In the genomic region with DNA sequence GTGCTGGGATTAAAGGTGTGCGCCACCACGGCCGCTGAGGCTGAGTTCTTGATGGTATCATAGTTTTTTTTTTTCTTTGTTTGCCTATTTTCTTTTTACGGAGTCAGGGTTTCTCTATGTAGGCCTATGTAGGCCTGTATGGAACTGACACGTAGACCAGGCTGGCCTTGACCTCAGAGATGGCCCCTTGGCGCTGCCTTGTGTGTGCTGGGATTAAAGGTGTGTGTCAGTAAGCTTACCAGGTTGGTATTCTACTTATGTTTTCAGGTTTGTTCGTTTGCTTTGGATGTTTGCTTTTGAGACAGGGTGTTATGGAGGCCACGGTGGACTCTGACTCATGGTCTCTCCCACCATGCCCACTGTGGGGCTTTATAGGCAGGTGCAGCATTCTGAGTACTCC, we compare ENCODE assay signal across 30 mouse cellular contexts. TPM values are rescaled to one million over a fixed set of nuclear protein-coding genes. Genes with fewer than 3 reads are reported as not detected.
A peak's percentile ranks its signal among the peaks of the same experiment; 100 is the strongest.
DNase-seq lines count a peak whose midpoint lies in the region; ATAC-seq lines count a peak whose summit lies in the region.
"Had no signal": no experiment of that assay in that cellular context is flagged by ENCODE, and none has a peak within 500 bp of the region (broad histone marks: within the 10 kb centered on the region; RNA-seq: fewer than 3 reads in every experiment).

No protein-coding gene starts in this region.

- H3K4me1 ChIP-seq in liver, embryonic 11.5 days (replicated peaks; ENCODE audit: control insufficient read depth, insufficient read depth, low read length): no peaks in the 10 kb centered on the region
- no peaks in the 10 kb centered on the region for H3K4me1 ChIP-seq in liver, embryonic 16.5 days (ENCODE audit: control insufficient read depth, low read depth, low read length)
- H3K4me1 ChIP-seq: embryonic facial prominence, embryonic 10.5 days; embryonic facial prominence, embryonic 13.5 days; forebrain, embryonic 12.5 days; heart, embryonic 13.5 days had no signal

- ATAC-seq in liver, embryonic 11.5 days (replicated peaks; ENCODE audit: low FRiP score): 0 out of 2 replicates have a peak, but pooled peaks have one; percentile 20
- ATAC-seq in liver, embryonic 16.5 days (ENCODE audit: low read depth): peak; percentile 48; the same call in 1 of the 2 replicates
- ATAC-seq: forebrain, embryonic 16.5 days; hindbrain, postnatal 0 days; inflammation-experienced regulatory T-cells, adult 6 months; intestine, embryonic 16.5 days; Patski had no signal

- WGBS in liver, embryonic 11.5 days: 87% methylated on average over 8 of the region's 8 CpGs
- 70% methylated on average over 8 of the region's 8 CpGs for WGBS in liver, embryonic 16.5 days (ENCODE audit: insufficient replicate concordance)

- H3K27me3 ChIP-seq in liver, embryonic 11.5 days (replicated peaks; ENCODE audit: control insufficient read depth, insufficient read depth, low read length): no peaks in the 10 kb centered on the region
- H3K27me3 ChIP-seq in liver, embryonic 16.5 days (ENCODE audit: control insufficient read depth, insufficient read depth, low read depth, low read length): no peaks in the 10 kb centered on the region
- H3K27me3 ChIP-seq: CH12.LX; embryonic facial prominence, embryonic 13.5 days; forebrain, embryonic 12.5 days; heart, embryonic 13.5 days; Patski had no signal

- peaks cover 9% of the 10 kb centered on the region for H3K36me3 ChIP-seq in liver, embryonic 11.5 days (ENCODE audit: control insufficient read depth, insufficient read depth, low read length)
- no peaks in the 10 kb centered on the region for H3K36me3 ChIP-seq in liver, embryonic 16.5 days (ENCODE audit: control insufficient read depth, insufficient read depth)

- H3K9ac ChIP-seq in liver, embryonic 11.5 days (ENCODE audit: low read depth, low read length): no peak overlapping the region
- no peak overlapping the region for H3K9ac ChIP-seq in liver, embryonic 16.5 days (ENCODE audit: low read depth, low read length)
- H3K9ac ChIP-seq: embryonic facial prominence, embryonic 13.5 days; forebrain, embryonic 12.5 days; heart, embryonic 13.5 days; hindbrain, embryonic 14.5 days had no signal

- H3K9me3 ChIP-seq in liver, embryonic 11.5 days (ENCODE audit: control insufficient read depth, low read length): no peaks in the 10 kb centered on the region
- no peaks in the 10 kb centered on the region for H3K9me3 ChIP-seq in liver, embryonic 16.5 days (replicated peaks; ENCODE audit: control insufficient read depth, low read length)
- H3K9me3 ChIP-seq: embryonic facial prominence, embryonic 10.5 days; embryonic facial prominence, embryonic 13.5 days; forebrain, embryonic 12.5 days; G1E; heart, embryonic 13.5 days had no signal

- H3K27ac ChIP-seq in liver, embryonic 11.5 days (ENCODE audit: low read depth, low read length): no peak overlapping the region
- H3K27ac ChIP-seq in liver, embryonic 16.5 days (ENCODE audit: low read length): no peak overlapping the region
- H3K27ac ChIP-seq: embryonic facial prominence, embryonic 10.5 days; embryonic facial prominence, embryonic 13.5 days; forebrain, embryonic 12.5 days; gastrocnemius, adult 2 months; heart, embryonic 13.5 days; hindbrain, embryonic 14.5 days; hindbrain, postnatal 0 days had no signal

- H3K4me2 ChIP-seq in liver, embryonic 11.5 days: no peak overlapping the region
- no peak overlapping the region for H3K4me2 ChIP-seq in liver, embryonic 16.5 days (ENCODE audit: low read depth, low read length)
- H3K4me2 ChIP-seq: embryonic facial prominence, embryonic 13.5 days; forebrain, embryonic 12.5 days; heart, embryonic 13.5 days; hindbrain, embryonic 14.5 days had no signal

- H3K4me3 ChIP-seq in liver, embryonic 11.5 days (ENCODE audit: low read depth, low read length): no peak overlapping the region
- no peak overlapping the region for H3K4me3 ChIP-seq in liver, embryonic 16.5 days (ENCODE audit: low read depth, low read length)
- H3K4me3 ChIP-seq: embryonic facial prominence, embryonic 10.5 days; embryonic facial prominence, embryonic 13.5 days; erythroblast, embryonic 14.5 days; forebrain, embryonic 12.5 days; gastrocnemius, adult 2 months; heart, embryonic 13.5 days had no signal

- DNase-seq in liver, embryonic 11.5 days (ENCODE audit: low spot score): no peak
- no peak for DNase-seq in liver
- peak; percentile 65 for DNase-seq in yolk sac, embryonic 10.5 days (ENCODE audit: low spot score)
- DNase-seq in adrenal gland, adult 2 months: no peak
- no peak for DNase-seq in adrenal gland, postnatal 4 days (ENCODE audit: low spot score in 2 of 2)
- DNase-seq: adrenal gland, postnatal 25 days; B cell, adult 2 months; cerebellum, adult 2 months; cerebellum, adult 9-11 months; cerebellum, postnatal 25 days; embryo, embryonic 11 days; gastrocnemius, adult 2 months; gastrocnemius, postnatal 14 days; heart, adult 18-20 months; heart, postnatal 14 days; heart, postnatal 4 days had no signal

RNA-seq across cellular contexts. Expression of gene Trove2, which starts 14.7 kb away (rescaled TPM):
- polyA plus RNA-seq in liver, embryonic 11.5 days (2014; fragmentation: Nextera tagmentation; extraction: Ambion mirVana): 7.7 and 8.4 TPM in 2 replicates
- 1.4 and 1.7 TPM in 2 replicates for polyA plus RNA-seq in liver, embryonic 16.5 days (2015; fragmentation: Nextera tagmentation; extraction: Ambion mirVana)
- total RNA-seq in adrenal gland, adult 2 months (2021): 10 to 100 TPM; 11.3 to 18.1 TPM
- 0.48 and 0.51 TPM in 2 replicates for polyA plus RNA-seq in adrenal gland, adult 2 months (2012; rRNA removed)
- 10 to 100 TPM; 12.6 to 14.3 TPM for total RNA-seq in adrenal gland, postnatal 4 days (2021)
- polyA plus RNA-seq: erythroblast, embryonic 14.5 days had no signal

RNA-seq across cellular contexts. Expression of gene Uchl5, which starts 14.9 kb away (rescaled TPM):
- polyA plus RNA-seq in liver, embryonic 11.5 days (2014; fragmentation: Nextera tagmentation; extraction: Ambion mirVana): 141 and 150 TPM in 2 replicates
- polyA plus RNA-seq in liver, embryonic 16.5 days (2015; fragmentation: Nextera tagmentation; extraction: Ambion mirVana): 60.0 and 67.5 TPM in 2 replicates
- total RNA-seq in adrenal gland, adult 2 months (2021): 10 to 100 TPM; 20.5 to 23.7 TPM
- polyA plus RNA-seq in adrenal gland, adult 2 months (2012; rRNA removed): 1.2 and 1.9 TPM in 2 replicates
- 10 to 100 TPM; 25.6 to 27.9 TPM for total RNA-seq in adrenal gland, postnatal 4 days (2021)

RNA-seq across cellular contexts. Expression of gene Glrx2, which starts 46.0 kb away (rescaled TPM):
- polyA plus RNA-seq in liver, embryonic 11.5 days (2014; fragmentation: Nextera tagmentation; extraction: Ambion mirVana): 72.9 and 79.5 TPM in 2 replicates
- 43.6 and 46.2 TPM in 2 replicates for polyA plus RNA-seq in liver, embryonic 16.5 days (2015; fragmentation: Nextera tagmentation; extraction: Ambion mirVana)
- 100 to 1,000 TPM in 1 of 2 experiments, 10 to 100 TPM in 1; 94.8 to 104 TPM for total RNA-seq in adrenal gland, adult 2 months (2021)
- 22.5 and 34.7 TPM in 2 replicates for polyA plus RNA-seq in adrenal gland, adult 2 months (2012; rRNA removed)
- 10 to 100 TPM; 62.0 to 64.3 TPM for total RNA-seq in adrenal gland, postnatal 4 days (2021)

RNA-seq across cellular contexts. Expression of gene Cdc73, which starts 59.5 kb away (rescaled TPM):
- 15.9 and 18.7 TPM in 2 replicates for polyA plus RNA-seq in liver, embryonic 11.5 days (2014; fragmentation: Nextera tagmentation; extraction: Ambion mirVana)
- polyA plus RNA-seq in liver, embryonic 16.5 days (2015; fragmentation: Nextera tagmentation; extraction: Ambion mirVana): 3.9 and 4.7 TPM in 2 replicates
- 100 to 1,000 TPM in 1 of 2 experiments, 10 to 100 TPM in 1; 94.4 to 109 TPM for total RNA-seq in adrenal gland, adult 2 months (2021)
- polyA plus RNA-seq in adrenal gland, adult 2 months (2012; rRNA removed): 0.33 and 0.45 TPM in 2 replicates
- total RNA-seq in adrenal gland, postnatal 4 days (2021): 10 to 100 TPM; 85.2 to 91.6 TPM

Comparison
In these comparisons a context has a peak if more than half of its experiments do, and no peak if none do; other contexts are left out.
1. RNA of gene Uchl5, which starts 14.9 kb away (polyA plus RNA-seq): 141 to 150 TPM in liver, embryonic 11.5 days and 60.0 to 67.5 TPM in liver, embryonic 16.5 days; 1.2 to 1.9 TPM in adrenal gland, adult 2 months; every median in the first group is over 10 times any median in the second.